Mouse (Mus musculus): Measurements from ENCODE around the gene Fbxl13. TPM values are rescaled to one million over a fixed set of nuclear protein-coding genes. Genes with fewer than 3 reads are reported as not detected.

The Fbxl13 gene
- polyA plus RNA-seq (2016; fragmentation: Nextera tagmentation; extraction: Ambion mirVana) = 0.10 and 0.19 TPM in 2 replicates

DNA sequence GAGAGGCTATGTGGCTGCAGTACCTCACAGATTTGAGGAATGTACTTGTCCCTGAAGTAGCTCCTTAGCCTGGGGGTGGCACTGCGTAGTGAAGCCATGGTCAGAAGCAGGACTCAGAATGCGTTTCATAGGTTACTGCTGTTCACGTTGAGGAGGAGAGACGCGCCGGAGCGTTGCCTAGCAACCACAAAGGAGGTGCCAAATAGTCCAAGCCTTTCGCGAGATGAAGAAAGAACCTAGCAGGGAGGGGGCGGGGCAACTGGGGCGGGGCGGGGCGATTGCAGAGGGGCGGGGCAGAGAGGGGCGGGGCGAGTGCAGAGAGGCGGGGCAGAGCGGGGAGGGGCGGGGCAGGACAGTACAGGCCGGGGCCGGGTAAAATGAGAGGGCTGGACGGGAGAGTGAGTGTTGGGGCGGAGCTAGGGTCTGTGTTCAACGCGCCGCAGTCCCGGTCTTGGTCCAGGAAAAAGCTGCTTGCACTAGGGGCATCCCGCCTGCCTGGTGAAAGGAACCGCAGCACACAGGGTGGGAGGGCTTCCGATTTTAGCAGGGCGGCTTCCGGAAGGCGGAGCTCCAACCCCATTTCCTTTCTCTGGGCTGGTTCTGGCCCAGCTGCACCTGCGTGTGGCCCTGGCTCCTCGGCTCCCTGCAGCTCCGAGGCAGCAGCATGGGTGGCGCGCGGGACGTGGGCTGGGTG is at the start of gene Fbxl13, which contains the start of gene Armc10:
Fbxl13 (minus strand) TSS at position 196 of the 694 bp plus-strand sequence.
Armc10 (plus strand) TSS at position 375 of the 694 bp plus-strand sequence.
- no peaks in the 10 kb centered on the region for H3K9me3 ChIP-seq (replicated peaks)
- H3K27ac ChIP-seq (ENCODE audit: poor library complexity, severe bottlenecking) = peak within 1 kb of the TSS; percentile 58
- H3K27me3 ChIP-seq (replicated peaks) = no peaks in the 10 kb centered on the region
- peaks cover 13% of the 10 kb centered on the region for H3K4me1 ChIP-seq (replicated peaks)
- peak; percentile 97 for ATAC-seq (ENCODE audit: insufficient number of reproducible peaks, low FRiP score)
- peak within 1 kb of the TSS; percentile 87 for H3K9ac ChIP-seq
- peak within 1 kb of the TSS; percentile 74 for H3K4me3 ChIP-seq
- 0% methylated on average over 36 of the region's 40 CpGs for WGBS
- peaks cover 25% of the 10 kb centered on the region for H3K36me3 ChIP-seq
- H3K4me2 ChIP-seq = peak within 1 kb of the TSS; percentile 92

DNA sequence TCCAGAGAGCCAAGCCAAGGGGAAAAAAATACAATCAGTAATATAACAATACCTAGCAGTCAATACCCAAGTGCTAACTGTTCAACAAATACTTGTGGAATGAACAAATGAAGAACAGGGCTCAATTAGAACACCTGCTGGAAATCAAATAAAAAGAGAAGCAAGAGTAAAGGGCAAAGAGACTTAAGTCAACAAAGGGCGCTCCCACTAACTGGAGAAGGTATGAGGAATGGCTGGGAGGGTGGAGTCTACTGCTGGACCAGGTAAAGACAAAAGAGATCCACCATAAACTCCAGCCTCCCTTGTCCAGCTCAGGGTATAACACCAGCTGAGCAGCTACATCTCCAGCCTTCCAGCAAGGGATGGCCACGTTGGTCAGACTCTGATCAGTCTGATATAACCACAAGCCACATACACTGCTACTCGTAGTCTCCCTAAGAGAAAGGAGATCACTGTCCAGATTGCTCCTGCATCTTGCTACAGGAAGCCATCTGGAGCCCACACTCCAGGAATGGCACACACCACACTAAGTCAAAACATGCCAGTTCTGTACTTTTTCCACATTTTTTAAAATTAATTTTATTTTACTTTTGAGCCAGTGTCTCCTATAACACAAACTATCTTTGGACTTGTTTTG is 49.5 kb upstream of the Fbxl13 start:
- Histone ChIP-seq H3K36me3 (no peaks in the 10 kb centered on the region), H3K4me1 (replicated peaks) (no peaks in the 10 kb centered on the region), H3K27ac (ENCODE audit: poor library complexity, severe bottlenecking) (no peak overlapping the region), H3K27me3 (replicated peaks) (no peaks in the 10 kb centered on the region), H3K4me2 (no peak overlapping the region), H3K4me3 (no peak overlapping the region), H3K9me3 (replicated peaks) (no peaks in the 10 kb centered on the region), H3K9ac (no peak overlapping the region)
- WGBS = 82% methylated on average over 3 of the region's 3 CpGs
- ATAC-seq (ENCODE audit: insufficient number of reproducible peaks, low FRiP score) = 0 out of 2 replicates have a peak, but pooled peaks have one; percentile 36

DNA sequence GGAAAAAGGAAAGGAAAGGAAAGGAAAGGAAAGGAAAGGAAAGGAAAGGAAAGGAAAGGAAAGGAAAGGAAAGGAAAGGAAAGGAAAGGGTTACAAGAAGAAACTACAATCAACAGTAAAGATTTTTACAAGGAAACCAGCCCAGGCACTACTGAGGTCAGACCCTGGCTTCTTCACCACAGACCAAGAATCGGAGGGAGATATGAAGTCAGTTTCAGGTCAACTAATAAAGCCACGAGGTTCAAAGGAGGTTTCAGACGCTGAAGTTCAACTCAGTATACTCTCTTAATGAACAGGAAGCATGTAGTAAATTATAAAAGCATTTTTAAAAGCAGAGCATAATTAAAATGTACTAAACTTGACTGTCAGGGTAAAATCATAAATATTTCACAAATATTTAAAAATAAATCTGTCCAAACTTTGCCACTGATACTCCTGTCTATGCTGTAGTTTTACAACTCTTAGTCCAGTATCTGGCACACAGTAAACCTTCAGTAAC is 48.0 kb upstream of the Fbxl13 start:
- Histone ChIP-seq H3K27me3 (replicated peaks) (no peaks in the 10 kb centered on the region), H3K27ac (ENCODE audit: poor library complexity, severe bottlenecking) (no peak overlapping the region), H3K9me3 (replicated peaks) (no peaks in the 10 kb centered on the region), H3K4me2 (no peak overlapping the region), H3K4me3 (no peak overlapping the region), H3K4me1 (replicated peaks) (no peaks in the 10 kb centered on the region), H3K9ac (no peak overlapping the region), H3K36me3 (no peaks in the 10 kb centered on the region)
- ATAC-seq (ENCODE audit: insufficient number of reproducible peaks, low FRiP score) = no peak
- 70% methylated on average over 3 of the region's 3 CpGs for WGBS

DNA sequence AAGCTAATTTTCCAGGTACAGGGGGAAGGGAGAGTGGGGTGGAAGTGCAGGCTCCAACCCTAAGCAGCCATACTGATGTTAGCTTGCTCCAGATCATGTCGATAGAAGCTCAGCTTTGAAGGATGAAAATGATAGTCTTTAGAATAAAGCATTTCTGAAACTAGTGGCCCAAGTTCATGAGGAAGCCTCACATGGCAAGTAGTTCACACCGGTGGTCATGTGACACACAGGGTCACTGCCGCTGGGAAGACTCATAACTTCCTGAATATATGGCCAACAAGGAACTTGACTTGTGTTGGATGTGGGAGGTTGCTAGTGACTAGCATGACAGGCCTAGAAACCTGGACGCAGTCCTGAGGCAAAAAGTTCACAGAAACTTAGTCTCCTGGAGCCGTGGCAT is 46.8 kb upstream of the Fbxl13 start:
- no peak overlapping the region for H3K4me2 ChIP-seq
- H3K27ac ChIP-seq (ENCODE audit: poor library complexity, severe bottlenecking) = no peak overlapping the region
- no peaks in the 10 kb centered on the region for H3K4me1 ChIP-seq (replicated peaks)
- 89% methylated on average over 5 of the region's 5 CpGs for WGBS
- H3K9ac ChIP-seq = no peak overlapping the region
- H3K27me3 ChIP-seq (replicated peaks) = no peaks in the 10 kb centered on the region
- no peak overlapping the region for H3K4me3 ChIP-seq
- H3K9me3 ChIP-seq (replicated peaks) = no peaks in the 10 kb centered on the region
- no peaks in the 10 kb centered on the region for H3K36me3 ChIP-seq
- ATAC-seq (ENCODE audit: insufficient number of reproducible peaks, low FRiP score) = no peak

DNA sequence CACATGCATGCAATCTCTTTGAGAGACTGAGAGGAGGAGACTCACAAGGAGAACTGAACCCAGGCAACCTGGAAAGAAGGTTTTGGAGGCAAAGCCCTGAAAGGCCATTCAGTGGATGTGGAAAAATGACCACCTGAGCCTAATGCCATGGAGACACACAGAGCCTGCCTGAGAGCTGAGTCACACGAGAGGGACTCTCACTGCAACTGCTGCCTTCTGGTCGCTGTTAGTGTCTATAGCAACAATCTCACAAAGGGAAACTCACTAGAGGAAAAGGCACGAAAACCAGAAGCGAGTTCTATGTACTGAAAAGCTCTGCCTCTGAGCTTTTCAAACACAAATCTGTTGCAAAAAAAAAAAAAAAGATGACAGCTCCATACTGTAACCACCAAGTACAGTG is 41.6 kb upstream of the Fbxl13 start:
- 28% methylated on average over 4 of the region's 4 CpGs for WGBS
- Histone ChIP-seq H3K4me2 (no peak overlapping the region), H3K9ac (no peak overlapping the region), H3K9me3 (replicated peaks) (peaks cover 3% of the 10 kb centered on the region), H3K27me3 (replicated peaks) (no peaks in the 10 kb centered on the region), H3K27ac (ENCODE audit: poor library complexity, severe bottlenecking) (no peak overlapping the region), H3K36me3 (no peaks in the 10 kb centered on the region), H3K4me1 (replicated peaks) (no peaks in the 10 kb centered on the region), H3K4me3 (no peak overlapping the region)
- 0 out of 2 replicates have a peak, but pooled peaks have one; percentile 71 for ATAC-seq (ENCODE audit: insufficient number of reproducible peaks, low FRiP score)

DNA sequence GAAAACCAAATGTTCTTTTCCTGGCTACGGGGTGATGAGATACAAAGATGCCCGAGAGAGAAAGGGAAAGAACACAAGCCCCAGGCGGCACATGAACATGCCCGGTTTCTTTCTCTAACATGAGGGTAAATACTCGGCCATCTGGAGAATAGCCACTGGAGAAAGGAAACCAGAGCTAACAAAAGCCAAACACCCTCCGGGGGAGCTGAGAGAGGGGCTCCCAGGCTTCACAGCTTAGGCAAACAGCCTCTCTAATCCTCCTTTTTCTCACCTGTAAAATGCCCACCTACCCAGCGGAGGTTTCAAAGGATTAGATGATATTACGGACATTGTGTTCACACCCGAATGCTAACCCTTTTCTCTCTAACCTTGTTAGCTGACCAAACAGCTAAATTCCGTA is 39.6 kb upstream of the Fbxl13 start:
- Histone ChIP-seq H3K9ac (no peak overlapping the region), H3K4me2 (no peak overlapping the region), H3K27me3 (replicated peaks) (no peaks in the 10 kb centered on the region), H3K4me3 (no peak overlapping the region), H3K4me1 (replicated peaks) (peaks cover 14% of the 10 kb centered on the region), H3K9me3 (replicated peaks) (peaks cover 3% of the 10 kb centered on the region), H3K27ac (ENCODE audit: poor library complexity, severe bottlenecking) (no peak overlapping the region), H3K36me3 (no peaks in the 10 kb centered on the region)
- 69% methylated on average over 10 of the region's 10 CpGs for WGBS
- no peak for ATAC-seq (ENCODE audit: insufficient number of reproducible peaks, low FRiP score)

DNA sequence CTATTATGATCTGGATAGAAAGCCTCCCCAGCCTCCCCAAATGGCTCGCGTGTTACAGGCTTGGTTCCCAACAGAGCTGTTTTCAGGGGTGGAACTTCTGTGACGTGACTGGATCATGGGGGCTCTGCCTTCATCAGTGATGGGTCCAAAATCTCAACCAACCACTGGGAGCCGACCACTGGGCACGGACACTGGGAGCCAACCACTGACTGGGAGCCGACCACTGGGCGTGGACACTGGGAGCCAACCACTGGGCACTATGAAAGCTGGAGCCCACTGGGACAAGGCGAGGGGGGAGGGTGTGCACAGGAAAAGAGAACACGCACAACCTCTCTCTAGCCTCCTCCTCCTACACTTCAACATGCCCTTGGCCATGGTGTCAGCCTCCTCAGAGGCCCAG is 38.4 kb upstream of the Fbxl13 start:
- no peaks in the 10 kb centered on the region for H3K36me3 ChIP-seq
- peaks cover 16% of the 10 kb centered on the region for H3K4me1 ChIP-seq (replicated peaks)

DNA sequence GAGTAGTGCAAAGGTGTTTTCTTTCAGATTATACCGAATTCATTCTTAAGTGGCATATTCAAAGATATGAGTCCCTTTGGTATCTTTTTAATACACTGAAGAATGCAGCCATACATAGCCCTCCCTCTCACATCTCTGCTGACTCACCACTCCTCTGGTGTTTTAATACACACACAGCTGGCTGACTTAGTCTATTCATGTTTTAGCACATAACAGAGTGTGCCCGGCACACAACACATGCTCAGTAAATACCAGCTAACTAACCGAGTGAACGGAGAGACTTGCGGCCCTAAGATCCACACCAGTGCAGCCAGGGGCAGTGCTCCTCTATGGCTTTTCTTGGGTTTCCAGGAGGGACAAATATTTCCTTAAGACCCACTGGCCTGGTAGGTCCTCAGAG is 35.5 kb upstream of the Fbxl13 start:
- no peak overlapping the region for H3K27ac ChIP-seq (ENCODE audit: poor library complexity, severe bottlenecking)
- no peak overlapping the region for H3K4me3 ChIP-seq
- no peaks in the 10 kb centered on the region for H3K27me3 ChIP-seq (replicated peaks)
- ATAC-seq (ENCODE audit: insufficient number of reproducible peaks, low FRiP score) = no peak
- 0 out of 2 replicates have a peak overlapping the region, but pooled peaks have one; percentile 5 for H3K4me2 ChIP-seq
- H3K36me3 ChIP-seq = peaks cover 9% of the 10 kb centered on the region
- H3K9ac ChIP-seq = no peak overlapping the region
- 70% methylated on average over 5 of the region's 5 CpGs for WGBS
- H3K9me3 ChIP-seq (replicated peaks) = peaks cover 6% of the 10 kb centered on the region
- H3K4me1 ChIP-seq (replicated peaks) = peaks cover 16% of the 10 kb centered on the region

More for the DNA sequence above, 38.4 kb upstream of the Fbxl13 start:
- no peak for ATAC-seq (ENCODE audit: insufficient number of reproducible peaks, low FRiP score)
- Histone ChIP-seq H3K27ac (ENCODE audit: poor library complexity, severe bottlenecking) (no peak overlapping the region), H3K9me3 (replicated peaks) (peaks cover 3% of the 10 kb centered on the region), H3K9ac (no peak overlapping the region), H3K4me3 (no peak overlapping the region), H3K27me3 (replicated peaks) (no peaks in the 10 kb centered on the region), H3K4me2 (no peak overlapping the region)
- WGBS = 88% methylated on average over 9 of the region's 9 CpGs

DNA sequence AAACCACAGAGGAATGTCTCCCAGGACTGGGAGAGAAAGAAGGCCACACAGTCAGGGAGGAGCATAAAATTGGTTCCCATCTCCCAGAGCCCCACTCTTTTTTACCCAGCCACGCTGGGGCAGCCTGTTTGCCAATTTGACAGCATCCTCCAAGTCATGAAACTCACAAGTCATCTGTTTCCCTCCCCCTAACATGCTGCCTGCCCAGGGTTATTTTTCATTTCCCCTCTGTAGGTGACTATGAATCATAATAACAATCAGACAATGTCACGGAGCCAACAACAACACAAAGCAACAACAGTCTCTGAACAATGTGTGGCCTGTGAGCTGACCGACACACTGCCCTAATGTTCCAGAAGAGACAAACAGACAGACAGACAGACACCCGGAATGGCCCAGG is 34.6 kb upstream of the Fbxl13 start:
- ATAC-seq (ENCODE audit: insufficient number of reproducible peaks, low FRiP score) = no peak
- WGBS = 78% methylated on average over 4 of the region's 4 CpGs
- peaks cover 6% of the 10 kb centered on the region for H3K9me3 ChIP-seq (replicated peaks)
- H3K27ac ChIP-seq (ENCODE audit: poor library complexity, severe bottlenecking) = no peak overlapping the region
- H3K4me2 ChIP-seq = no peak overlapping the region
- peaks cover 22% of the 10 kb centered on the region for H3K4me1 ChIP-seq (replicated peaks)
- H3K4me3 ChIP-seq = no peak overlapping the region
- no peak overlapping the region for H3K9ac ChIP-seq
- H3K36me3 ChIP-seq = peaks cover 16% of the 10 kb centered on the region
- H3K27me3 ChIP-seq (replicated peaks) = no peaks in the 10 kb centered on the region

DNA sequence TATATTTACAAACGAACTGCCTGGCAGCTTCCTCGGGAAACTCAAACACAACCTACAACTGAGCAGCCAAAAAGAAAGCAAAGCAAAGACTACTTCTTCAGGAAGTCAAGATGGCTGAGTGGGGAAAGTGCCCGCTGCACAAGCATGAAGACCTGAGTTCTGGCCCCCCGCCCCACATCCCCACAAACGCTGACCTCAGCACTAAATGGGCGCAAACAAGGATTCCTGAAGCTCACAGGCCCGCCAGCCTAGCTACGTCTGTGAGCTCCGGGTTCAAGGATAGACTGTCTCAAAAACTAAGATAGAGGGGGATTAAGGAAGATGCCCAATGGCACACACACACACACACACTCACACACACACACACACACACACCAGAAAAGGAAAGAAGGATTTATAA is 32.9 kb upstream of the Fbxl13 start:
- no peak overlapping the region for H3K4me2 ChIP-seq
- peaks cover 3% of the 10 kb centered on the region; the same call in 1 of the 2 replicates for H3K9me3 ChIP-seq (replicated peaks)
- H3K27ac ChIP-seq (ENCODE audit: poor library complexity, severe bottlenecking) = no peak overlapping the region
- no peak for ATAC-seq (ENCODE audit: insufficient number of reproducible peaks, low FRiP score)
- no peak overlapping the region for H3K9ac ChIP-seq
- peaks cover 26% of the 10 kb centered on the region for H3K4me1 ChIP-seq (replicated peaks)
- 92% methylated on average over 9 of the region's 9 CpGs for WGBS
- peaks cover 19% of the 10 kb centered on the region for H3K36me3 ChIP-seq
- no peak overlapping the region for H3K4me3 ChIP-seq
- H3K27me3 ChIP-seq (replicated peaks) = no peaks in the 10 kb centered on the region

DNA sequence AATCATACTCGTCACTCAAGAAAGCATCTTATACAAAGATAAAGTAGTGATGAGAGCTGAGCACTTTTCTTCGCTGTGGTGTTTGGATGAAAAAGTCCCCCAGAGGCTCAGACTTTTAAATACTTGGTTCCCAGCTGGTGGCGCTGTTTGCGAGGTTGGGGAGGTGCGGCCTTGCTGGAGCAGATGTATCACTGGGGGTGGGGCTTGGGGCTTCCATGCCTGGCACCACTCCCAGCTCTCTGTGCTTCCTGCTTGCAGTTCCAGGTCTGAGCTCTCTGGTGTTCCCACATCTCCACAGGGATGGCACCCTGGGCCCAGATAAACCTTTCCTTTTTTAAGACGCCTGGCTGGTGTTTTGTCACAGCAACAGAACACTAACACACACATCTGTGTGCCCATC is 32.5 kb upstream of the Fbxl13 start:
- Histone ChIP-seq H3K9me3 (replicated peaks) (peaks cover 3% of the 10 kb centered on the region; the same call in 1 of the 2 replicates), H3K4me2 (no peak overlapping the region), H3K9ac (no peak overlapping the region), H3K4me3 (no peak overlapping the region), H3K27me3 (replicated peaks) (no peaks in the 10 kb centered on the region), H3K36me3 (peaks cover 19% of the 10 kb centered on the region), H3K27ac (ENCODE audit: poor library complexity, severe bottlenecking) (no peak overlapping the region), H3K4me1 (replicated peaks) (peaks cover 29% of the 10 kb centered on the region)
- no peak for ATAC-seq (ENCODE audit: insufficient number of reproducible peaks, low FRiP score)
- WGBS = 88% methylated on average over 6 of the region's 6 CpGs
